Mouse (Mus musculus): ENCODE measurements around the gene Gucy2e.

DNA sequence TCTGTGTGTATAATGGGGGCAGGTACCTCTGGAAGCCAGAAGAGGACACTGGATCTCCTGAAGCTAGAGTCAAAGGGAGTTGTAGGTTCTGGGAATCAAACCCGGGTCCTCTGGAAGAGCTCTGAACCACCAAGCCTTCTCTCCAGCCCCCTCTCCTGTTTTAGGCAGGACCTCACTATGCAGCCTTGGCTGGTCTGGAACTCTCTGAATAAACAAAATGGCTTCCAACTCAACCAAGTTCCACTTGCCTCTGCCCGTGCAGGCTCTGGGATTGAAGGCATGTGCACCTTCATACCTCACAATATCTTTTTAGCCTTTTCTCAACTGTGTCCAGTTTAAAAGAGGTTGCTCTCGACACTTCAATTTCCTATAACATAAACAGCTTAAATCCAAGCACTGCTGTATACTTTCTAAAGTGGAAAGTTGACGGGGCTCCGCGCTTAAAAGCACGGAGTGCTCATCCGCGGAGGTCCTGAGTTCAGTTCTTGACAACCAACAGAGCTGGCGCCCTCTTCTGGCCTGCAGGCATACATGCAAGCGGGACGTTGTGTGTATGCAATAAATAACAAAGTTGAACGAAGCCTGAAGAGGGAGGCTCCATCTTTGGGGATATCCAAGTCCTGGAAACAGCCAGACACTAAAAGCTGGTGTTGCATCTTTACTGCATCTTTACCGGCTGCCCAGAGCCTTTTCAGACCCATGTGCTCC, 14.5 kb upstream of the Gucy2e start:
- TF ChIP-seq CTCF (IDR thresholded peaks at IDR 0.05; ENCODE audit: insufficient read depth, low read length) (peak; percentile 54; the same call in 1 of the 2 replicates), POLR2A (IDR thresholded peaks at IDR 0.05; ENCODE audit: borderline replicate concordance, extremely low read depth, low read depth, low read length) (no peak)
